Mouse (Mus musculus): ENCODE measurements at regions not wholly inside any gene's neighbourhood (a gene's known extent, or its start where the extent isn't known, plus 50 kb on each side); places are given as distances from the start of the nearest gene placed in this dataset.

DNA sequence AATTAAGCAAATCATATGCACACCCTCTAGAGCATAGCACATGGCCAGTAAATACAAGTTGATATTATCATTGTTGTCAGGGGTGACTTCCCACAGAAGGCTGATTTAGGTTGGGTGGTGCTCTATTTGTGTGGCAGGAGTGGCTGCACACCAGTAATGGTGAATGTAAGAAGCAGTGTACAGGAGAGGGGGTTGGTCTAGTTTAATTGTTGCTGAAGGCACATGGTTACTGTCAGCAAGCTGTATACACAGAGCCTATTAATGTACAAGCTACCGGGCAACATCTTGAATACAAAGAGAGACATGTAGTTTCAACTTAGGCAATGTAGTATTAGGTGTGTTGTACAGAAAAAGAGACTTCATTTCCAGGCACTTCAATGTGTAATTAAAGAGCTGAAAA lies 280.6 kb upstream of the Pkn2 start:
- no peak for TF ChIP-seq POLR2A (IDR thresholded peaks at IDR 0.05; ENCODE audit: extremely low read depth, insufficient read depth, low read length)
- no peak for TF ChIP-seq CTCF (IDR thresholded peaks at IDR 0.05; ENCODE audit: low read depth, low read length)

Data from liver, adult 2 months (tissue).